Mouse (Mus musculus): ENCODE data around the gene Comt.

Comt gene

GRCm38 (mm10) chr16:18426802-18427280 is at the start of gene Comt:
TSS of gene Comt (minus strand) at chr16:18426852.
- no peak for DNase-seq (ENCODE audit: low read depth in 1 of 2, low spot score in 2 of 2)

- DNase-seq (ENCODE audit: low read depth in 1 of 2, low spot score in 2 of 2), result no peak
These were observed 47.4 kb upstream of the Comt start for GRCm38 (mm10) chr16:18474021-18474420.

GRCm38 (mm10) chr16:18472976-18473375 is 46.3 kb upstream of the Comt start:
- DNase-seq (ENCODE audit: low read depth in 1 of 2, low spot score in 2 of 2), result no peak

- DNase-seq (ENCODE audit: low read depth in 1 of 2, low spot score in 2 of 2), result no peak
These were observed 45.8 kb upstream of the Comt start for GRCm38 (mm10) chr16:18472416-18472815.

- no peak for DNase-seq (ENCODE audit: low read depth in 1 of 2, low spot score in 2 of 2)
These were observed 45.3 kb upstream of the Comt start for GRCm38 (mm10) chr16:18471976-18472375.

GRCm38 (mm10) chr16:18471381-18471955 is 44.8 kb upstream of the Comt start:
- DNase-seq (ENCODE audit: low read depth in 1 of 2, low spot score in 2 of 2), result no peak

- no peak for DNase-seq (ENCODE audit: low read depth in 1 of 2, low spot score in 2 of 2)
These were observed 44.2 kb upstream of the Comt start for GRCm38 (mm10) chr16:18470829-18471228.

- no peak for DNase-seq (ENCODE audit: low read depth in 1 of 2, low spot score in 2 of 2)
These were observed 37.6 kb upstream of the Comt start for GRCm38 (mm10) chr16:18464271-18464670.

- DNase-seq (ENCODE audit: low read depth in 1 of 2, low spot score in 2 of 2), result no peak
These were observed 35.9 kb upstream of the Comt start for GRCm38 (mm10) chr16:18462598-18462997.

- no peak for DNase-seq (ENCODE audit: low read depth in 1 of 2, low spot score in 2 of 2)
These were observed 35.4 kb upstream of the Comt start for GRCm38 (mm10) chr16:18462031-18462430.

GRCm38 (mm10) chr16:18460826-18461225 is 34.2 kb upstream of the Comt start:
- DNase-seq (ENCODE audit: low read depth in 1 of 2, low spot score in 2 of 2), result no peak

- no peak for DNase-seq (ENCODE audit: low read depth in 1 of 2, low spot score in 2 of 2)
These were observed 33.3 kb upstream of the Comt start for GRCm38 (mm10) chr16:18459955-18460370.

- no peak for DNase-seq (ENCODE audit: low read depth in 1 of 2, low spot score in 2 of 2)
These were observed 32.8 kb upstream of the Comt start for GRCm38 (mm10) chr16:18459335-18459954.

- DNase-seq (ENCODE audit: low read depth in 1 of 2, low spot score in 2 of 2), result no peak
These were observed 32.0 kb upstream of the Comt start for GRCm38 (mm10) chr16:18458661-18459060.

- DNase-seq (ENCODE audit: low read depth in 1 of 2, low spot score in 2 of 2), result no peak
These were observed 28.8 kb upstream of the Comt start for GRCm38 (mm10) chr16:18455407-18455806.

- no peak for DNase-seq (ENCODE audit: low read depth in 1 of 2, low spot score in 2 of 2)
These were observed 27.2 kb upstream of the Comt start for GRCm38 (mm10) chr16:18453846-18454245.

- DNase-seq (ENCODE audit: low read depth in 1 of 2, low spot score in 2 of 2), result no peak
These were observed 25.8 kb upstream of the Comt start for GRCm38 (mm10) chr16:18452361-18452862.

GRCm38 (mm10) chr16:18451486-18452181 is 25.0 kb upstream of the Comt start:
- DNase-seq (ENCODE audit: low read depth in 1 of 2, low spot score in 2 of 2), result no peak

- DNase-seq (ENCODE audit: low read depth in 1 of 2, low spot score in 2 of 2), result no peak
These were observed 22.4 kb upstream of the Comt start for GRCm38 (mm10) chr16:18449005-18449404.

- DNase-seq (ENCODE audit: low read depth in 1 of 2, low spot score in 2 of 2), result no peak
These were observed 21.5 kb upstream of the Comt start for GRCm38 (mm10) chr16:18448104-18448503.

- no peak for DNase-seq (ENCODE audit: low read depth in 1 of 2, low spot score in 2 of 2)
These were observed 20.6 kb upstream of the Comt start for GRCm38 (mm10) chr16:18447243-18447642.

GRCm38 (mm10) chr16:18443385-18443841 is 16.8 kb upstream of the Comt start:
- DNase-seq (ENCODE audit: low read depth in 1 of 2, low spot score in 2 of 2), result peak; percentile 48 to 72

Measured in monocyte, adult 2 months (primary cell).